In genomic region chr7:70358020-70358847, GRCm38 (mm10) we compare ENCODE assay signal across 8 mouse cellular contexts. TPM values are rescaled to one million over a fixed set of nuclear protein-coding genes. Genes with fewer than 3 reads are reported as not detected.
DNase-seq lines count a peak whose midpoint lies in the region; ATAC-seq lines count a peak whose summit lies in the region.

No protein-coding gene starts in this region.

- no peaks in the 10 kb centered on the region for H3K27me3 ChIP-seq in lung, embryonic 15.5 days
- H3K27me3 ChIP-seq in hindbrain, embryonic 12.5 days: 0 out of 2 replicates have a peak, but pooled peaks cover 4% of the 10 kb centered on the region
- peaks cover 13% of the 10 kb centered on the region; the same call in 1 of the 2 replicates for H3K27me3 ChIP-seq in limb, embryonic 15.5 days
- no peaks in the 10 kb centered on the region for H3K27me3 ChIP-seq in stomach, embryonic 14.5 days (ENCODE audit: control insufficient read depth, insufficient read depth, low read length)

- peak overlapping the region; percentile 100 for H3K27ac ChIP-seq in lung, embryonic 15.5 days
- peak overlapping the region; percentile 100 for H3K27ac ChIP-seq in hindbrain, embryonic 12.5 days
- peak overlapping the region; percentile 98 for H3K27ac ChIP-seq in limb, embryonic 15.5 days
- peak overlapping the region; percentile 100 for H3K27ac ChIP-seq in stomach, embryonic 14.5 days (ENCODE audit: low read length)

- no peak for ATAC-seq in lung, embryonic 15.5 days (ENCODE audit: borderline replicate concordance, extremely low read depth, low FRiP score, low TSS enrichment)
- no peak for ATAC-seq in hindbrain, embryonic 12.5 days (ENCODE audit: low FRiP score)
- no peak for ATAC-seq in limb, embryonic 15.5 days (ENCODE audit: insufficient number of reproducible peaks, low FRiP score, low TSS enrichment, low read depth)
- no peak for ATAC-seq in stomach, embryonic 14.5 days (ENCODE audit: insufficient number of reproducible peaks, insufficient read depth, low FRiP score, low read depth)

- H3K9ac ChIP-seq in lung, embryonic 15.5 days: peak overlapping the region; percentile 99
- peak overlapping the region; percentile 99 for H3K9ac ChIP-seq in hindbrain, embryonic 12.5 days
- H3K9ac ChIP-seq in limb, embryonic 15.5 days: peak overlapping the region; percentile 79
- peak overlapping the region; percentile 100 for H3K9ac ChIP-seq in stomach, embryonic 14.5 days (replicated peaks; ENCODE audit: low read depth, low read length)

- H3K36me3 ChIP-seq in lung, embryonic 15.5 days: peaks cover 14% of the 10 kb centered on the region; the same call in 1 of the 2 replicates
- peaks cover 29% of the 10 kb centered on the region for H3K36me3 ChIP-seq in hindbrain, embryonic 12.5 days
- H3K36me3 ChIP-seq in limb, embryonic 15.5 days: no peaks in the 10 kb centered on the region
- H3K36me3 ChIP-seq in stomach, embryonic 14.5 days (ENCODE audit: control insufficient read depth, insufficient read depth, low read length): peaks cover 27% of the 10 kb centered on the region

- WGBS in lung, embryonic 15.5 days: 3% methylated on average over 33 of the region's 33 CpGs
- WGBS in hindbrain, embryonic 12.5 days: under 1% methylated on average over 33 of the region's 33 CpGs
- WGBS in limb, embryonic 15.5 days: 9% methylated on average over 33 of the region's 33 CpGs
- WGBS in stomach, embryonic 14.5 days: 3% methylated on average over 33 of the region's 33 CpGs

- DNase-seq in lung, adult 18-20 months: no peak
- peak; percentile 58 for DNase-seq in embryo, embryonic 11 days
- DNase-seq in gastrocnemius, postnatal 10 days: no peak
- no peak for DNase-seq in thymus, postnatal 0 days (ENCODE audit: low spot score)

- peaks cover 22% of the 10 kb centered on the region; the same call in 1 of the 2 replicates for H3K4me1 ChIP-seq in lung, embryonic 15.5 days
- H3K4me1 ChIP-seq in hindbrain, embryonic 12.5 days: peaks cover 24% of the 10 kb centered on the region
- peaks cover 27% of the 10 kb centered on the region for H3K4me1 ChIP-seq in limb, embryonic 15.5 days
- H3K4me1 ChIP-seq in stomach, embryonic 14.5 days (ENCODE audit: control insufficient read depth, insufficient read depth, low read length): no peaks in the 10 kb centered on the region

- H3K9me3 ChIP-seq in lung, embryonic 15.5 days: no peaks in the 10 kb centered on the region
- no peaks in the 10 kb centered on the region for H3K9me3 ChIP-seq in hindbrain, embryonic 12.5 days (replicated peaks)
- H3K9me3 ChIP-seq in limb, embryonic 15.5 days: no peaks in the 10 kb centered on the region
- no peaks in the 10 kb centered on the region for H3K9me3 ChIP-seq in stomach, embryonic 14.5 days (ENCODE audit: control insufficient read depth, low read depth, low read length)

- peak overlapping the region; percentile 80 for H3K4me3 ChIP-seq in lung, embryonic 15.5 days
- peak overlapping the region; percentile 92 for H3K4me3 ChIP-seq in hindbrain, embryonic 12.5 days
- peak overlapping the region; percentile 73 for H3K4me3 ChIP-seq in limb, embryonic 15.5 days
- H3K4me3 ChIP-seq in stomach, embryonic 14.5 days (ENCODE audit: low read depth, low read length): peak overlapping the region; percentile 90

- peak overlapping the region; percentile 70 for H3K4me2 ChIP-seq in lung, embryonic 15.5 days
- peak overlapping the region; percentile 79 for H3K4me2 ChIP-seq in hindbrain, embryonic 12.5 days (replicated peaks)
- peak overlapping the region; percentile 82 for H3K4me2 ChIP-seq in limb, embryonic 15.5 days
- peak overlapping the region; percentile 82 for H3K4me2 ChIP-seq in stomach, embryonic 14.5 days (replicated peaks; ENCODE audit: low read depth, low read length)

RNA-seq across cellular contexts. Expression of gene Nr2f2, which starts 8.3 kb away (rescaled TPM):
- 107 and 108 TPM in 2 replicates for polyA plus RNA-seq in lung, embryonic 15.5 days (2015; fragmentation: Nextera tagmentation; extraction: Ambion mirVana)
- polyA plus RNA-seq in hindbrain, embryonic 12.5 days (2016; fragmentation: Nextera tagmentation; extraction: Ambion mirVana): 133 and 146 TPM in 2 replicates
- polyA plus RNA-seq in limb, embryonic 15.5 days (2015; fragmentation: Nextera tagmentation; extraction: Ambion mirVana): 28.0 and 34.7 TPM in 2 replicates
- polyA plus RNA-seq in stomach, embryonic 14.5 days (2014; fragmentation: Nextera tagmentation; extraction: Ambion mirVana): 106 and 111 TPM in 2 replicates
- 10 to 100 TPM; 32.7 to 39.2 TPM for total RNA-seq in gastrocnemius, postnatal 10 days (2021)
- polyA plus RNA-seq in thymus, postnatal 0 days (2015; fragmentation: Nextera tagmentation; extraction: Ambion mirVana): 4.3 and 5.3 TPM in 2 replicates
